Mouse (Mus musculus) retina, postnatal 7 days (tissue): ENCODE measurements around the gene Snrpb.

Experiments
- DNase-seq: peaks from one replicate; pipeline ENCODE4 v3.0.0-alpha.2; 2012; ENCODE audit warnings: low read depth, low spot score

The Snrpb gene

DNA sequence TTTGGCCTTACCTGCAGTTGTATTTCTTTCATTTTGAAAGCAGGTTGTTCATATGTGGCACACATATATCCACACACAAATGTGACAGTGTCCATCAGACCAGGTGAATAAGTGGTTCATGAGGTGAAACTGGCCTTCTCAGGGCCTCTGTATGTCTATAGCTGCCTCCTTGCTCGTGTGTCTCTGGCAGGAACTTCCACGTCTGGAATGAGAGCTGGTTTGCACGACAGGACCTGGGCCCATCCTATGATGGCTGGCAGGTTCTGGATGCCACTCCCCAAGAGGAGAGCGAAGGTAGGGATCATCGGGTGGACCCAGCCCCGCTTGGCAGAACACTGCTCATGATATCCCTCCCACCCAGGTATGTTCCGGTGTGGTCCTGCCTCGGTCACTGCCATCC, 36.2 kb downstream of the Snrpb start:
- no peak for DNase-seq

DNA sequence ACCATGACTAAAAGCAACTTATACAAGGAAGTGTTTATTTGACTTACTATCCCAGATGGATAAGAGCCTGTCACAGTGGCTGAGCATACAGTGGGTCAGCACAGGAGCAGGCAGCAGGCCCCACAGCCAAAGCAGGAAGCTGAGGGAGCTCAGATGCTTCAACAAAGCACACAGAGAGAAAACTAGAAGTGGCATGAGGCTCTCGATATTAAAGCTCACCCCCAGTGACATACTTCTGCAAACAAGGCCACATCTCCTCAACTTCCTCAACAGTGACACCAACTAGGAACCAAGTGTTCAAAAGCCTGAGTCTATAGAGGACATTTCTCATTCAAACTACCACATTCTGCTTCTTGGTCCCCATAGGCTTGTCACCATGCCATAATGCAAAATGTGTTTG, 49.5 kb downstream of the Snrpb start:
- no peak for DNase-seq

DNA sequence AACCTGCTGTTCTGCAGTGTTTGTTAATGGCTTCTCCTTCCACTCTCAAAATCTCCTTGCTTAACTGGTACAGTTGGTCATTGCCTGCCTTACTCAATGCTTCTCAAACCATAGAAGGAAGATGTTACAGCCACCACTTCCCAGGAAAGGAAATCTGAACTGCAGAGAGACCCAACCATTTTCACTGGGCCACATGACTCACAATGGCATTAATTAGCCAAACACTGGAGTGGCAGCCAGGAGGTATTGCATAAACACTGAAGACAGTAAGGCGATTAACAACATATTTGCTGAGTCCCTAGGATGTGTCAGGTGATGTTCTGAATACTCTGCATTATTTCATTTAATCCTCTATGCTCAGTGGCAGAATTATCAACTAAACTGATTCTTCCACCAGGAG, 53.1 kb downstream of the Snrpb start:
- no peak for DNase-seq

DNA sequence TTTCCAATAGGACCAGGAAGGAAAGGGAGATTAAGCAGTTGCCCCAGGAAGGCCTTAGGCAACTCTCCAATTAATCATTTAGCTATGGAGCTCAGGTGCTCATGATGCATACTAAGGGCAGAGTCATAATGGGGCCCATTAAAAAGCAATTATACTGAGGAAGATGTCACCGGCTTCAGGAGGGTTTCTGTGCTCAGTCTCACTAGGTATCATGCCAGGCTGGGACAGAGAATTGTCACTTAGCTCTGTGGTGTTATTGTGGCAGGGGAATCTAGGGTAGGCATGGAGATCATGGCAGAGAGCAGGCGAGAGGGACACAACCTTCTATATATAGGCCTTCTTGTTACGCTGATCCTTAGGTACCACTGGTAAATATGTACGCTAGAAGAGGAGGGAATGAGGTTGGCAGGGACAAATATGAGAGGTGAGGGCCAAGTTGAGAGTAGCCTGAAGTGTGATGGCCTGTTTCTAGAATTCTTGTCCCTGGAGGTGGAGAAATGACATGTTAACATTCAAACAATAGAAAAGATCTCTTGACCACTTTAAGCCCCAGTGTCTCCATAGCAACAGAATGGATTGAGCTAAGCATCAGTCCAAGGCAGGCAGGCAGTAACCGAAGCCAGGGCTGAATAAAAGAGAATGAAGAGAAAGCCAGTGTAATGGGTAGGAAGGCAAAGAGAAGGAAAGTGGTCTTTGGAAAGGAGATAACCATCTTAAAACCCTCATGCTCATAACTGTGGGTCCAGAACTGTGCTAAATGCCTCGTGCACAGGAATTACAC, 53.7 kb downstream of the Snrpb start:
- DNase-seq: no peak
